Mouse (Mus musculus): ENCODE measurements around the gene Ppp1r27.

GRCm38 (mm10) chr11:120525959-120526358, 25.0 kb downstream of the Ppp1r27 start:
- TF ChIP-seq CTCF (IDR thresholded peaks at IDR 0.05; ENCODE audit: extremely low read depth, insufficient read length, insufficient replicate concordance, low read depth, low read length) (no peak), POLR2A (IDR thresholded peaks at IDR 0.05; ENCODE audit: low read depth, low read length) (no peak)

All from small intestine, adult 2 months (tissue).